Mouse (Mus musculus): Measurements from ENCODE around the gene Gdpgp1. TPM values are rescaled to one million over a fixed set of nuclear protein-coding genes. Genes with fewer than 3 reads are reported as not detected.

The Gdpgp1 gene
- polyA plus RNA-seq, 2 experiments from 2014 or later: 8.4 to 11.4 TPM

DNA sequence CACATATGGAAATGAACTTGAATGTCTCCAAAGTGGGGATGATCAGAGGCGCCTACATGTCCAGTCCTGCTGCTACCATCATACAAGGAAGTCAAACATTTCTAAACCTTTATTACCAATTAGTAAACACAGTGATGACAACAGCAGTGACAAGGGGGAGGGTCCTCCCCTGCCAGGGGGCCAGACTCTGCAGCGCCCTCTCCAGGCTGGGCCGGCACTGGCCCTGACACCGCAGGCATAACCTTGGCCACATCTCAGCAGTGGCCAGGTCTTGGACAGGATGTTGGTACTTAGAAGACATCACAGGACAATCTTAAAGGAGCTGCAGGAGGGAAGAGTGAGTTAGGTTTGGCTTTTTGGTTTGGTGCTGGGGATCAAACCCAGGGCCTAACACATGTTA, 5.6 kb upstream of the Gdpgp1 start:
- ATAC-seq: no peak

GRCm38 (mm10) chr7:80230196-80230595, 2.5 kb upstream of the Gdpgp1 start:
- no peak for ATAC-seq

DNA sequence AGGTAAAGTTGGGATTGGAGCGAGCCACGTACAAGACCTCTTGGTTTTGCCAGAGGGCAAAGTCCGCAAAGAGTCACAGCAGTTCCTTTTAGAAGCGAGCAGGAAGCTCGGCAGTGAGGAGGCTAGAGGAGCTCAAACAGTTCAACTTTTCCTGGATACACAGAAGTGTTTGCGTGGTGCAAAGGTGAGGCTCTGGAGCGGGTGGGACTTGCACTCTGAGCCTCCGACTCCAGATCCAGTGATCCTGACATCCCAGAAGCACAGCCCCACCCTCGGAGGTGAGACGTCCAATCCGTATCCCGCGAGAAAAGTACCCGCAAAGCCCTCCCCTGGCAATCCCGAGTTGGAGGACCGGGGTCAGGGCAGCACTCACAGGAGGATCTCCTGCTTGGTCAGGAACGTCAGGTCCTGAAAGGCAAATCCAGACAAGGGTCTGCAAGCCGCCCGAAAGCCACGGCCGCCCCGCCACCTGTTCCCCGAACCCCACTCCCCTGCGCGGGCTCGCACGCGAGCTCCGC, 635 bp upstream of the Gdpgp1 start:
- no peak for ATAC-seq

DNA sequence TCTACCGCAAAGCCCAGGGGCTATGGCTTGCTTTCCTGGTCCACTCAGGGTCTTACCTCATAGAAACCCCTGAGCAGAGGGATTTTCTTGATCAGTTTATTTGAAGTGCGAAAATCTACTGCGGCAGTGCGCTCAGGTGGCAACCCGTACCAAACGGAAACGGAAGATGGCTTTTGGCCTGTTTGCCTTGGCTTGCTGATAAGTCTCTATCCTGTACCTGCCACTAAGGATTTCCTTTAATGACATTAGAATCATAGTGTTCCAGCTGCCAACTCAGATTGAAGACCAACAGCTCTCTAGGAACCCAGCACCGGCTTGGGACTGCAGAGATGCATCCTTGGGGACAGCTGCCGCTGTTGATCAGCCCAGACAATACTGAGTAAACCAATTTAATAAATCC, 1.1 kb downstream of the Gdpgp1 start:
- no peak for ATAC-seq

DNA sequence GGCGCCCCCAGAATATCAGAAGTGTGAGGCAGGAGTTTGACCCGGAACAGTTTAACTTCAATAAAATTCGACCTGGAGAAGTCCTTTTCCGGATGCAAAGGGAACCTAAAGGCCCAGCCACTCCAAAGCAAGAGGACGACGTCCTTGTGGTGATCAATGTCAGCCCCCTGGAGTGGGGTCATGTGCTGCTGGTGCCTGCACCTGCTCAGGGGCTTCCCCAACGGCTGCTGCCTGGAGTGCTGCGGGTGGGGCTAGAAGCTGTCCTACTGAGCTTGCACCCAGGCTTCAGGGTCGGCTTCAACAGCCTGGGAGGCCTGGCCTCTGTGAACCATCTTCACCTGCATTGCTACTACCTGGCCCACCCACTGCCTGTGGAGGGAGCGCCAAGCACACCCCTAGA, 5.9 kb downstream of the Gdpgp1 start:
- no peak for ATAC-seq

GRCm38 (mm10) chr7:80241661-80242060, 9.0 kb downstream of the Gdpgp1 start:
- no peak for ATAC-seq

GRCm38 (mm10) chr7:80244851-80245250, 12.2 kb downstream of the Gdpgp1 start:
- no peak for ATAC-seq

DNA sequence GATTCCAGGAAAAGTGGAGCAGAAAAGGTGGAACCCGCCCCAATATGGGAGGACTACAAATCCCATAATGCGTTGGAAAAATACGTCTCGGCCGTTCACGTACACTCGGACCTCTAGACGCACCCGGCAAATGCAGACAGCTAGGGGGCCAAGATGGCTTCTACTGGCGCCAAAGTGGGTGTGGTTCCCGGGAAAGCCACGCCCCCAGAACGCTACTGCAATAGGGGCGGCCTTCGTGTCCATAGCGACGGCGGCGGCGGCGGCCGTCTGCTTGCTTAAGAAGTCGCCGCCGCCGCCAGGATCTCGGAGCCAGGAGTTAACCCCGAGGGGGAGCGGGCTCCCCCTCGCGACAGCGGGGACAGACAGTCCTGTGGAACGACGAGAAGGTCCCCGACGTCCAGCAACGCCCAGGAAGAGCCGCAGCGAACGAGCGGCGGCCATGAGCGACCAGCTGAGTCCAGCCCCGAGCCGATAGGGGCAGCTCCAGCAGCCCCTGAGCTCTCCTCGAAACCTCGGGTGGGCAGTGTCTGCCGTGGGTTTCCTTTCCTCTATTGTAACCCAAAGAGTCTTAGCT, 13.6 kb downstream of the Gdpgp1 start, which contains the start of gene Ttll13:
TSS of gene Ttll13 (plus strand) at position 229 of the 574 bp plus-strand sequence.
- peak; percentile 99 for ATAC-seq

DNA sequence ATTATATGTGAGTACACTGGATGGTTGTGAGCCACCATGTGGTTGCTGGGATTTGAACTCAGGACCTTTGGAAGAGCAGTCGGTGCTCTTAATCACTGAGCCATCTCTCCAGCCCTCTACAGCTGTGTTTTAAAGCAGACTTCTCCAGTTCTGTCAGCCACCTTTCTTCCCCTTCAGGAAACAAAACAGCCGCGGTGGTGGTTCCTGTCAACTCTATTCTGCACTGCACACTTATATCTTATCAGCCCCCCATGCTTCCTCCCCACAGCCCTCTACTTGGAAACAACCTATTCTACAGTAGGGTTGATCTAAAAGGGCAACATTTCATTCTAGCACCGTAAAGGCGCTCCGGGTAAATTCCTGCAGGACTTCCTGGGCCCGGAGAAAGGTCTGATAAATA, 14.2 kb downstream of the Gdpgp1 start:
- ATAC-seq: no peak

- ATAC-seq: no peak
These were observed 19.8 kb downstream of the Gdpgp1 start for GRCm38 (mm10) chr7:80252437-80252836.

GRCm38 (mm10) chr7:80252886-80253285, 20.2 kb downstream of the Gdpgp1 start:
- no peak for ATAC-seq

GRCm38 (mm10) chr7:80255981-80256380, 23.3 kb downstream of the Gdpgp1 start:
- ATAC-seq: no peak

DNA sequence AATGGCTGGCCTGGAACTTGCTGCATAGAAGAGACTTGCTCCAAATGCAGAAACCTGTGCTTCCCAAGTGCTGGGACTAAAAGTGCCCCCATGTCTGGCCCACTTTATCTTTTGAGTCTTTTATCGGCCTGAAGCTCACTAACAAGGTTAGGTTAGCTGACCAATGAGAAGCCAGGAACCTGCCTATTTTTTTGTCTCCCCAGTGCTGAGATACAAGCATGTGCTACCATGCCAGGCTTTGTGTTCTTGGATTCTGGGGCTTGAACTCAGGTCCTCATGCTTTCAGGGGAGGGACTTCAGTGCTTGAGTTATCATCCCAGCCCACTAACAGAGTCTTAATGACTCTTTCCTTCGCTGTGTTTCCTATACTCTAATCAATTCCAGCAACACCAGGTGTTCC, 25.0 kb downstream of the Gdpgp1 start:
- no peak for ATAC-seq

GRCm38 (mm10) chr7:80260625-80261371, 28.1 kb downstream of the Gdpgp1 start, which contains the start of gene Ngrn:
Ngrn (plus strand) TSS chr7:80261215.
- peak; percentile 99 for ATAC-seq

- peak; percentile 52 for ATAC-seq
These were observed 28.8 kb downstream of the Gdpgp1 start for GRCm38 (mm10) chr7:80261372-80261990.

- no peak for ATAC-seq
These were observed 31.9 kb downstream of the Gdpgp1 start for GRCm38 (mm10) chr7:80264606-80265005.

DNA sequence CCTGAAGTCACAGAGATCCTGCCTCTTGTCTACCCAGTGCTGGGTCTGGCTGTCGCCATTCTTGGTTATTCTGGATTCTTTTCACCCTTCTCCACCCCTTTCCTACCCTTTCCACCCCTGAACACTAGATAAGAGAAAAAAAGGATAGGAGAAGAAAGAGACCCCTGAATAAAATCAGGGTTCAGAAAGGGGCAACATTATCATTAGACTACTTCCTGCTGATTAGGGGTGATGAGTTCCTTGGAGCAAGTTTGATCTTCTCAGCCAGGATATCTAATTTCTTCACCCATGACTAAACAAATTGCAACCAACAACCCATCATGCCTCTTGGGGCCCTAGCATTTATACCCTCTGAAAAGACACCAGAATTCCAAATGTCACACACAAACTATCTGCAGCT, 35.1 kb downstream of the Gdpgp1 start:
- ATAC-seq: no peak

- peak; percentile 99 for ATAC-seq
These were observed 36.5 kb downstream of the Gdpgp1 start, which contains the start of gene Vps33b for GRCm38 (mm10) chr7:80268897-80269750. Vps33b (plus strand) TSS chr7:80269649.

- ATAC-seq: peak; percentile 2
These were observed 37.1 kb downstream of the Gdpgp1 start for GRCm38 (mm10) chr7:80269751-80270255.

GRCm38 (mm10) chr7:80273456-80273855, 40.8 kb downstream of the Gdpgp1 start:
- no peak for ATAC-seq

- no peak for ATAC-seq
These were observed 43.7 kb downstream of the Gdpgp1 start for GRCm38 (mm10) chr7:80276374-80276773.

DNA sequence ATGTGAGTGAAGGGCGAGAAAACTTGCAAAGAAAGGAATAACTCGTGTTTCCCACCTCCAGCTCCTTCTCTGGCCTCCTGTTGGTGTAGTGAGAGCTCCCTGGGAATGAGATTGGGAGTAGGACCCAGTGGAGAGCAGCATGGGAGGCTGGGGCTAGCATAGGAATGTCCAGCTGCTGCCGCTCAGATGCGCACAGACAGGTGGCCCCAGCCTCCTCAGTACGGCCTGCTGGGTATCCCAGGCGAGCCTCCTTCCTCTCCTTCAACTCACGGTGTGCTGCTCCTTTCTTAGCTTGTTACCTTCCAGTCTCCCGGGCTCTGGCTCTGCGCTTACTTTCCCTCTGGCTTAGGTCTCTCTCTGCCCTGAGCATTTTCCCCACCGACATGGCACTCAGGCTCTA, 47.4 kb downstream of the Gdpgp1 start:
- ATAC-seq: no peak

Measured in CD4-positive, CD25-positive, alpha-beta regulatory T cell, adult 4 months (primary cell).